Mouse (Mus musculus): ENCODE measurements at regions not wholly inside any gene's neighbourhood (a gene's known extent, or its start where the extent isn't known, plus 50 kb on each side); places are given as distances from the start of the nearest gene placed in this dataset.
A peak's percentile ranks its signal among the peaks of the same experiment; 100 is the strongest.

GRCm38 (mm10) chr13:44636008-44636335 is 93.3 kb upstream of the Jarid2 start:
- Histone ChIP-seq H3K27me3 (replicated peaks; ENCODE audit: control insufficient read depth, insufficient read depth, low read length) (no peaks in the 10 kb centered on the region), H3K9ac (ENCODE audit: low read depth, low read length) (no peak overlapping the region), H3K36me3 (ENCODE audit: control insufficient read depth, insufficient read depth, low read length) (no peaks in the 10 kb centered on the region), H3K4me3 (ENCODE audit: low read length) (no peak overlapping the region), H3K4me1 (ENCODE audit: control insufficient read depth, insufficient read depth, low read depth, low read length) (peaks cover 8% of the 10 kb centered on the region), H3K4me2 (ENCODE audit: low read length) (no peak overlapping the region), H3K9me3 (ENCODE audit: control insufficient read depth, low read length) (no peaks in the 10 kb centered on the region), H3K27ac (ENCODE audit: low read depth, low read length) (no peak overlapping the region)
- WGBS, result 20% methylated on average over 2 of the region's 2 CpGs
- no peak for ATAC-seq

DNA sequence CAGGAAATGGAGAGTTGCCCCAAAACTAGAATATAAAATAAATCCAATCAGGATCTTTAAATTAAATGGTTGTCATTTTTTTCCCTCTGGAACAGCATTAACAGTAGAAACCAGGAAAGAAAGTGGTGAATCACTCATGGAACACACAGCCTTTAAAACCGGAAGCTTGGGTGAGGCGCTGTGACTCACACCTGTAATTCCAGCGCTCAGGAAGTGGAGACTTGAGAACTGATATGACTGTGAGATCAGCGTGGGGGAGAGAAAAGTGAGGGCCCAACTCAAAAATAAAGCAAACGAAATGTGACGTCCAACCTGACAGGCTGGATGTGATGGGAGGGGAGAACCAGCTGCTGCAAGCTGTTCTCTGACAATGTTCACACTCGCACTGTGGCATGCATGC is 86.9 kb upstream of the Jarid2 start:
- ATAC-seq, result no peak
- H3K27me3 ChIP-seq (replicated peaks; ENCODE audit: control insufficient read depth, insufficient read depth, low read length), result no peaks in the 10 kb centered on the region
- no peak overlapping the region for H3K4me3 ChIP-seq (ENCODE audit: low read length)
- H3K9me3 ChIP-seq (ENCODE audit: control insufficient read depth, low read length), result no peaks in the 10 kb centered on the region
- 86% methylated on average over 7 of the region's 7 CpGs for WGBS
- H3K9ac ChIP-seq (ENCODE audit: low read depth, low read length), result no peak overlapping the region
- H3K27ac ChIP-seq (ENCODE audit: low read depth, low read length), result no peak overlapping the region
- no peaks in the 10 kb centered on the region for H3K36me3 ChIP-seq (ENCODE audit: control insufficient read depth, insufficient read depth, low read length)
- H3K4me1 ChIP-seq (ENCODE audit: control insufficient read depth, insufficient read depth, low read depth, low read length), result no peaks in the 10 kb centered on the region
- H3K4me2 ChIP-seq (ENCODE audit: low read length), result no peak overlapping the region

GRCm38 (mm10) chr13:44650052-44650451 is 79.2 kb upstream of the Jarid2 start:
- no peaks in the 10 kb centered on the region for H3K9me3 ChIP-seq (ENCODE audit: control insufficient read depth, low read length)
- peak overlapping the region; percentile 8; the same call in 1 of the 2 replicates for H3K4me3 ChIP-seq (ENCODE audit: low read length)
- 17% methylated on average over 13 of the region's 13 CpGs for WGBS
- peak overlapping the region; percentile 37 for H3K4me2 ChIP-seq (ENCODE audit: low read length)
- no peak overlapping the region for H3K27ac ChIP-seq (ENCODE audit: low read depth, low read length)
- no peak overlapping the region for H3K9ac ChIP-seq (ENCODE audit: low read depth, low read length)
- peaks cover 6% of the 10 kb centered on the region; the same call in 1 of the 2 replicates for H3K4me1 ChIP-seq (ENCODE audit: control insufficient read depth, insufficient read depth, low read depth, low read length)
- H3K36me3 ChIP-seq (ENCODE audit: control insufficient read depth, insufficient read depth, low read length), result no peaks in the 10 kb centered on the region
- H3K27me3 ChIP-seq (replicated peaks; ENCODE audit: control insufficient read depth, insufficient read depth, low read length), result no peaks in the 10 kb centered on the region; the same call in 1 of the 2 replicates
- 0 out of 2 replicates have a peak, but pooled peaks have one; percentile 30 for ATAC-seq

- Histone ChIP-seq H3K9me3 (ENCODE audit: control insufficient read depth, low read length) (no peaks in the 10 kb centered on the region), H3K36me3 (ENCODE audit: control insufficient read depth, insufficient read depth, low read length) (no peaks in the 10 kb centered on the region), H3K4me3 (ENCODE audit: low read length) (no peak overlapping the region), H3K9ac (ENCODE audit: low read depth, low read length) (no peak overlapping the region), H3K27ac (ENCODE audit: low read depth, low read length) (no peak overlapping the region), H3K4me1 (ENCODE audit: control insufficient read depth, insufficient read depth, low read depth, low read length) (peaks cover 6% of the 10 kb centered on the region; the same call in 1 of the 2 replicates), H3K27me3 (replicated peaks; ENCODE audit: control insufficient read depth, insufficient read depth, low read length) (no peaks in the 10 kb centered on the region; the same call in 1 of the 2 replicates), H3K4me2 (ENCODE audit: low read length) (no peak overlapping the region)
- WGBS, result 13% methylated on average over 22 of the region's 22 CpGs
- no peak for ATAC-seq
These were observed 77.7 kb upstream of the Jarid2 start for GRCm38 (mm10) chr13:44651259-44652238.

DNA sequence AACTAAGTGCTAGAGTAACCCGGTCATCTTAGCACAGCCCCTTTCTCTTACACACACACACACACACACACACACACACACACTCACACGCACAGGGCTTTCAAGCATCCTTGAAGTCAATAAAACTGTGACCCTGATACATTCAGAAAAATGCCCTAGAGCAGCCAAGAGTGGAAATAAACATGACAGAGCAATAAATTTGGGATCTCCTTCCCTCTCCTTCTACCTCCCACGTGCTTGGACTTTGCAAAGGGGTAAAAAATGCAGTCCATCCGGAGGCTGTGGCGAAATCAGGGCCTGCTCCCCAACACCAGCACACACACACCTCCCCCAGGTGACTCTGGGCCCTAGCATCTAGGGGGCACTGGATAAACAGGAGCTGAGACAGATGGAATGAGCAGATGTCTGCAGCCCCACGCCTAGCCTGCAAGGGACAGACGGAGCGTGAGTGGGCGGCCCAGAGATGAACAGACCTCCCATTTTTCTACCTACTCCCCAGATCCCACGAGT is 71.3 kb upstream of the Jarid2 start:
- Histone ChIP-seq H3K4me1 (ENCODE audit: control insufficient read depth, insufficient read depth, low read depth, low read length) (no peaks in the 10 kb centered on the region), H3K36me3 (ENCODE audit: control insufficient read depth, insufficient read depth, low read length) (no peaks in the 10 kb centered on the region), H3K4me2 (ENCODE audit: low read length) (no peak overlapping the region), H3K4me3 (ENCODE audit: low read length) (no peak overlapping the region), H3K27me3 (replicated peaks; ENCODE audit: control insufficient read depth, insufficient read depth, low read length) (no peaks in the 10 kb centered on the region), H3K9me3 (ENCODE audit: control insufficient read depth, low read length) (no peaks in the 10 kb centered on the region), H3K9ac (ENCODE audit: low read depth, low read length) (no peak overlapping the region), H3K27ac (ENCODE audit: low read depth, low read length) (no peak overlapping the region)
- 69% methylated on average over 10 of the region's 10 CpGs for WGBS
- ATAC-seq, result no peak

DNA sequence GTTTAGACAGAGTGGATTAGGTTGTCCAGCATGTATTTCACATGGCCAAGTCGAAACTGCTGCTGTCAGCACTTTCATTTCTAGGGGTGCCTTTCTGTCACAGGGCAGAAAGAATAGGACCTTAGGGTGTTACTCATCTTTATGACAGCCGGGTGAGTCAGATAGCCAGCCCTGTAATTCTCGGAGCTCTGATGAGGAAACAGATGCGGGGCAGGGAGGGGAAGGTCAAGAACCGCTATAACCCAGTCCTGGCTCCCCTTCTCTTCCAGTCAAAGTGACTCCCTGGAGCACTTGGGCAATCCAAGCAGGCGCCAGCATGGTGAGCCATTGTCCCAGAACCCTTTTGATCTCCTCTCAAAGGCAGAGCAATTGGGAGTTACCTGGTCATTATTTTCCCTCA is 69.4 kb upstream of the Jarid2 start:
- ATAC-seq, result no peak
- no peak overlapping the region for H3K4me3 ChIP-seq (ENCODE audit: low read length)
- no peak overlapping the region for H3K4me2 ChIP-seq (ENCODE audit: low read length)
- no peaks in the 10 kb centered on the region for H3K36me3 ChIP-seq (ENCODE audit: control insufficient read depth, insufficient read depth, low read length)
- no peaks in the 10 kb centered on the region for H3K27me3 ChIP-seq (replicated peaks; ENCODE audit: control insufficient read depth, insufficient read depth, low read length)
- H3K9me3 ChIP-seq (ENCODE audit: control insufficient read depth, low read length), result no peaks in the 10 kb centered on the region
- WGBS, result 70% methylated on average over 6 of the region's 6 CpGs
- H3K9ac ChIP-seq (ENCODE audit: low read depth, low read length), result no peak overlapping the region
- no peak overlapping the region for H3K27ac ChIP-seq (ENCODE audit: low read depth, low read length)
- H3K4me1 ChIP-seq (ENCODE audit: control insufficient read depth, insufficient read depth, low read depth, low read length), result no peaks in the 10 kb centered on the region

DNA sequence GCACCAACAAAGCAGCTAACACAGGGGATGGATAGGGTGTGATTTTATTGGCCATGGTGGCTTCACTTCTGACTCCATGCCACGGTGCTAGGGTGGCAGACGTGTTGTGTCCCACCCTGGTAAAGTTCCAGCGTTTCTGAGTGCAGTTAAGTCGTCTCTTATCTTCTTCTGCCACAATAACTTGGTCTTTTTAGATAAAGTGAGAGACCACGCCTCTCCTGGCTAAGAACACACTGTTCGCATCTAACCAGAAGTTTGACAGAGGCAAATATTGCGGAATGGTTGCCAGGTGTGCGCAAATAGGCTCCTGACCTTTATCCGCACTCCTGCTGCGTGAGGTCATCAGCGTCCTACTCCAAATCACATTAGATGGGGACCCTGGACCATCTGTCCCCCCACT is 66.2 kb upstream of the Jarid2 start:
- no peak overlapping the region for H3K4me3 ChIP-seq (ENCODE audit: low read length)
- no peak overlapping the region for H3K9ac ChIP-seq (ENCODE audit: low read depth, low read length)
- 94% methylated on average over 11 of the region's 11 CpGs for WGBS
- H3K4me2 ChIP-seq (ENCODE audit: low read length), result no peak overlapping the region
- H3K27ac ChIP-seq (ENCODE audit: low read depth, low read length), result no peak overlapping the region
- H3K27me3 ChIP-seq (replicated peaks; ENCODE audit: control insufficient read depth, insufficient read depth, low read length), result no peaks in the 10 kb centered on the region
- no peaks in the 10 kb centered on the region for H3K9me3 ChIP-seq (ENCODE audit: control insufficient read depth, low read length)
- no peak for ATAC-seq
- H3K36me3 ChIP-seq (ENCODE audit: control insufficient read depth, insufficient read depth, low read length), result no peaks in the 10 kb centered on the region
- no peaks in the 10 kb centered on the region for H3K4me1 ChIP-seq (ENCODE audit: control insufficient read depth, insufficient read depth, low read depth, low read length)

GRCm38 (mm10) chr13:44663730-44664129 is 65.5 kb upstream of the Jarid2 start:
- no peak overlapping the region for H3K4me2 ChIP-seq (ENCODE audit: low read length)
- H3K9ac ChIP-seq (ENCODE audit: low read depth, low read length), result no peak overlapping the region
- no peaks in the 10 kb centered on the region for H3K36me3 ChIP-seq (ENCODE audit: control insufficient read depth, insufficient read depth, low read length)
- no peaks in the 10 kb centered on the region for H3K9me3 ChIP-seq (ENCODE audit: control insufficient read depth, low read length)
- H3K27ac ChIP-seq (ENCODE audit: low read depth, low read length), result no peak overlapping the region
- 64% methylated on average over 7 of the region's 7 CpGs for WGBS
- no peaks in the 10 kb centered on the region for H3K4me1 ChIP-seq (ENCODE audit: control insufficient read depth, insufficient read depth, low read depth, low read length)
- H3K4me3 ChIP-seq (ENCODE audit: low read length), result no peak overlapping the region
- no peak for ATAC-seq
- no peaks in the 10 kb centered on the region for H3K27me3 ChIP-seq (replicated peaks; ENCODE audit: control insufficient read depth, insufficient read depth, low read length)

DNA sequence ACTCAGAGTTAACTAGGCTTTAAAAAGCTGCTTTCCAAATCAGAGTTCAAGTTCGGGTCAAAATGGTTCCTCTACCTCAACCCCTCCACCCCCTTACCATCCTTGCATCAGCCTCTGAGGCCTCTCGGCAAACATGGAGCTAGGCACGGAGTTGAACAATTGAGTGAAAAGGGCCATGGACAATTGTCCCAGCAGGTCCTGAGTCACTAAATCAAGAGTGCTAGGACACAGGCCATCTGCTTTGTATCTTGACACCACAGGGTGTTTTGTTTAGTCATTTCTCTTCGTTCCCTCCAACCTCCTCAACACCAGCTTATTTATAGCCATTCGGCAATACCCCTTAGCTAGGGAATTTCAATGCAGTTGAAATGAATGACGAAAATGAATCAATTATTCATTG is 59.5 kb upstream of the Jarid2 start:
- Histone ChIP-seq H3K27me3 (replicated peaks; ENCODE audit: control insufficient read depth, insufficient read depth, low read length) (no peaks in the 10 kb centered on the region), H3K4me1 (ENCODE audit: control insufficient read depth, insufficient read depth, low read depth, low read length) (0 out of 2 replicates have a peak, but pooled peaks cover 3% of the 10 kb centered on the region), H3K4me2 (ENCODE audit: low read length) (no peak overlapping the region), H3K27ac (ENCODE audit: low read depth, low read length) (no peak overlapping the region), H3K4me3 (ENCODE audit: low read length) (no peak overlapping the region), H3K9me3 (ENCODE audit: control insufficient read depth, low read length) (no peaks in the 10 kb centered on the region), H3K36me3 (ENCODE audit: control insufficient read depth, insufficient read depth, low read length) (no peaks in the 10 kb centered on the region), H3K9ac (ENCODE audit: low read depth, low read length) (no peak overlapping the region)
- no peak for ATAC-seq
- WGBS, result 38% methylated on average over 6 of the region's 6 CpGs
